Mouse (Mus musculus) lung, postnatal 36 days (tissue): ENCODE measurements around the gene Ren1.

Experiments
- DNase-seq: peaks from one replicate; pipeline ENCODE4 v3.0.0; 2022; ENCODE audit warnings: mixed read lengths

Ren1 gene

GRCm38 (mm10) chr1:133350210-133350609 is at the start of gene Ren1:
TSS of gene Ren1 (plus strand) at chr1:133350510.
- no peak for DNase-seq

GRCm38 (mm10) chr1:133302540-133302939 is 47.8 kb upstream of the Ren1 start:
- DNase-seq = peak; percentile 80

GRCm38 (mm10) chr1:133306842-133307241 is 43.5 kb upstream of the Ren1 start:
- peak; percentile 85 for DNase-seq

GRCm38 (mm10) chr1:133307318-133307717 is 43.0 kb upstream of the Ren1 start:
- DNase-seq = peak; percentile 39

- peak; percentile 68 for DNase-seq
These were observed 40.5 kb upstream of the Ren1 start, which contains the start of gene Golt1a for GRCm38 (mm10) chr1:133309652-133310267. TSS of gene Golt1a (plus strand) at chr1:133309800.

- DNase-seq = no peak
These were observed 39.1 kb upstream of the Ren1 start for GRCm38 (mm10) chr1:133311240-133311639.

- no peak for DNase-seq
These were observed 38.4 kb upstream of the Ren1 start for GRCm38 (mm10) chr1:133311946-133312345.

GRCm38 (mm10) chr1:133314364-133314763 is 35.9 kb upstream of the Ren1 start:
- DNase-seq = peak; percentile 78

GRCm38 (mm10) chr1:133315775-133316174 is 34.5 kb upstream of the Ren1 start:
- DNase-seq = no peak

GRCm38 (mm10) chr1:133316577-133316976 is 33.7 kb upstream of the Ren1 start:
- DNase-seq = no peak

GRCm38 (mm10) chr1:133317149-133317548 is 33.2 kb upstream of the Ren1 start:
- peak; percentile 31 for DNase-seq

GRCm38 (mm10) chr1:133321267-133321925 is 28.9 kb upstream of the Ren1 start, which contains the start of gene Kiss1:
TSS of gene Kiss1 (plus strand) at chr1:133321875.
- DNase-seq = peak; percentile 83

GRCm38 (mm10) chr1:133323333-133323732 is 27.0 kb upstream of the Ren1 start:
- no peak for DNase-seq

- DNase-seq = no peak
These were observed 24.4 kb upstream of the Ren1 start for GRCm38 (mm10) chr1:133325951-133326350.

GRCm38 (mm10) chr1:133327094-133327493 is 23.2 kb upstream of the Ren1 start:
- no peak for DNase-seq

- no peak for DNase-seq
These were observed 22.0 kb upstream of the Ren1 start for GRCm38 (mm10) chr1:133328299-133328795.

- peak; percentile 72 for DNase-seq
These were observed 21.2 kb upstream of the Ren1 start for GRCm38 (mm10) chr1:133328896-133329637.

GRCm38 (mm10) chr1:133329638-133329964 is 20.7 kb upstream of the Ren1 start:
- DNase-seq = no peak

- DNase-seq = no peak
These were observed 19.2 kb upstream of the Ren1 start for GRCm38 (mm10) chr1:133331142-133331541.

- DNase-seq = no peak
These were observed 17.5 kb upstream of the Ren1 start for GRCm38 (mm10) chr1:133332656-133333430.

GRCm38 (mm10) chr1:133333937-133334336 is 16.4 kb upstream of the Ren1 start:
- no peak for DNase-seq

- DNase-seq = peak; percentile 20
These were observed 9.9 kb upstream of the Ren1 start for GRCm38 (mm10) chr1:133340403-133340802.

- no peak for DNase-seq
These were observed 6.0 kb upstream of the Ren1 start for GRCm38 (mm10) chr1:133344357-133344756.
